Mouse (Mus musculus): ENCODE results near the gene Aip.

DNA sequence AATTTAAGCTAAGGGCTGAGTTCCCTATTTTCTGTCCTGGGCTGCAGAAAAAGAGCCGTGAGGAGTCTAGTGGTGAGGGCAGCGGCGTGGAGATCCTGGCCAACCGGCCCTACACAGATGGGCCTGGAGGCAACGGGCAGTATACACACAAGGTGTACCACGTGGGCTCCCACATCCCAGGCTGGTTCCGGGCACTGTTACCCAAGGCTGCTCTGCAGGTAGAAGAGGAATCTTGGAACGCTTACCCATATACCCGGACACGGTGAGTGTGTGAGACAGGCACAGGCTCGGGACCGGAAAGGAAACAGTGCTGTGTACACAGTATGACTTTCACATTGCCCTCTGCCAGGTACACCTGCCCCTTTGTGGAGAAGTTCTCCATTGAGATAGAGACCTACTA lies 23.0 kb downstream of the Aip start:
- TF ChIP-seq CTCF (IDR thresholded peaks at IDR 0.05; ENCODE audit: extremely low read depth, insufficient read length, insufficient replicate concordance, low read depth, low read length) (no peak), POLR2A (IDR thresholded peaks at IDR 0.05; ENCODE audit: low read depth, low read length) (no peak)
